Mouse (Mus musculus) kidney, adult 2 months (tissue): Measurements from ENCODE around the gene Bpifb4. TPM values are rescaled to one million over a fixed set of nuclear protein-coding genes. Genes with fewer than 3 reads are reported as not detected.

Experiments
- DNase-seq: peaks from one replicate; pipeline ENCODE4 v3.0.0; 2021
- H3K27ac ChIP-seq: fragments of 200-500 bp; 2 replicates; pipeline ENCODE4 v1.5.1; 2012; ENCODE audit warnings: low read depth, low read length, control low read depth, inconsistent platforms; ENCODE audit not compliant: insufficient read depth
- H3K27me3 ChIP-seq: fragments of 200-500 bp; replicated peaks from 2 replicates; pipeline ENCODE4 v1.6.1; 2012; ENCODE audit warnings: mild to moderate bottlenecking, moderate library complexity, low read length, inconsistent platforms; ENCODE audit not compliant: control insufficient read depth, insufficient read depth
- H3K36me3 ChIP-seq: fragments of 200-500 bp; 2 replicates; pipeline ENCODE4 v1.6.1; 2012; ENCODE audit warnings: mild to moderate bottlenecking, moderate library complexity, low read length, inconsistent platforms; ENCODE audit not compliant: control insufficient read depth, insufficient read depth
- H3K4me1 ChIP-seq: fragments of 200-500 bp; 2 replicates; pipeline ENCODE4 v1.6.1; 2011; ENCODE audit warnings: low read length; ENCODE audit not compliant: control insufficient read depth, insufficient read depth
- H3K4me3 ChIP-seq: fragments of 200-500 bp; 2 replicates; pipeline ENCODE4 v1.5.1; 2011; ENCODE audit warnings: mild to moderate bottlenecking, low read depth, low read length, control low read depth; ENCODE audit not compliant: insufficient read depth
- CTCF ChIP-seq: fragments of 200-500 bp; conservative IDR thresholded peaks from 2 replicates; pipeline ENCODE4 v1.5.1; 2011; ENCODE audit warnings: low read depth, mild to moderate bottlenecking, control low read depth, low read length, moderate library complexity, mixed read lengths; ENCODE audit not compliant: insufficient read depth, insufficient read length
- POLR2A ChIP-seq: fragments of 200-500 bp; IDR thresholded peaks from one replicate; pipeline ENCODE4 v1.6.1; 2011; ENCODE audit warnings: low read depth, low read length, control low read depth
- WGBS: fragments of 180-500 bp; shearing (Covaris S2); methylation state at CpG from one replicate; pipeline ENCODE4 v1.1.7; 2018; 5-methylcytosine and 5-hydroxymethylcytosine counted together
- polyA plus RNA-seq: library from polyadenylated mRNA; depleted of rRNA; stranded (reverse); fragments of >200 nt; gene quantifications from 2 replicates; pipeline ENCODE4 v1.2.3, GENCODE M21; 2012; rRNA removed

Gene Bpifb4
- polyA plus RNA-seq: not detected in 2 replicates

DNA sequence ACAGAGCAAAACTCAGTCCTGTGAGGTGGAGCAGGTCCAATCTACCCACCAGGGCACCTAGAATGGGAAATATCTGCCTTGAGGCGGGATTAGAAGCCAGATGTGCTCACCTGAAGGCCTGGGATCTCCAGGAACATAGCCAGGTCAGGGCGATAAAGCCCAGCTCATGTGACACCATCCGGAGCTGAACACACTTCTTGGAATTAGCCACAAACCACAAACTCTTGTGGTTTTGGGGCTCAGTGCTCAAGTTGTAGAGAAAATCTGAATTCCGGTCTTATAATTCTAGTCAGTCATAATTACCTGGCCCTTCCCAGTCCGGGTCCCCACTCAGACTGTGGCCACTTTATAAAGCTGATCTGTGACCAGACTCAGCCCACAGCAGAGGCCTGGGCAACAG, at the start of gene Bpifb4:
Bpifb4 (plus strand) TSS at position 370 of the 400 bp plus-strand sequence.
- Histone ChIP-seq H3K27me3 (no peaks in the 10 kb centered on the region), H3K4me3 (no peak within 1 kb of the TSS), H3K4me1 (no peaks in the 10 kb centered on the region), H3K27ac (no peak within 1 kb of the TSS), H3K36me3 (no peaks in the 10 kb centered on the region)
- no peak for DNase-seq
- TF ChIP-seq CTCF (no peak), POLR2A (no peak)
- WGBS: 81% methylated on average over 5 of the region's 5 CpGs

DNA sequence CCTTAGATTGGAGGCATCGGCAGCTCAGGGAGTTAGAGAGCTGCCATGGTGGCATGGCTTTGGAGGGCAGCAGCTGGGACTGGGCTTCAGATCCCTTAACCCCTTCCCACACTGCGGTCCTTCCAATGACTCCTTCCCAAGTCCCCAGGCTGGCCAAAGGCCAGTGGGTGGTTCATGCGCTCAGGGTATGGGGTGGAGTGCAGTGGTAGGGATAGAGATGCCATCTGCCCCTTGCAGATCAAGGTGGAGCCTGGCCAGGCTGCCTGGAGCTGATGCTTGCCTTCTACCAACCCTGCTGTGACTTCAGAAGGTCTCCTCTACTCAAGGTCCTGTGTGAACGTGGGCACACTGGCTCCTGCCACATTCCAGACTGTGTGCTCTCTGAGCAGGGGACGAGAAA, 38.9 kb upstream of the Bpifb4 start:
- Histone ChIP-seq H3K4me3 (no peak overlapping the region), H3K36me3 (no peaks in the 10 kb centered on the region), H3K4me1 (no peaks in the 10 kb centered on the region), H3K27me3 (no peaks in the 10 kb centered on the region), H3K27ac (no peak overlapping the region)
- DNase-seq: no peak
- TF ChIP-seq POLR2A (no peak), CTCF (no peak)
- 82% methylated on average over 5 of the region's 5 CpGs for WGBS

DNA sequence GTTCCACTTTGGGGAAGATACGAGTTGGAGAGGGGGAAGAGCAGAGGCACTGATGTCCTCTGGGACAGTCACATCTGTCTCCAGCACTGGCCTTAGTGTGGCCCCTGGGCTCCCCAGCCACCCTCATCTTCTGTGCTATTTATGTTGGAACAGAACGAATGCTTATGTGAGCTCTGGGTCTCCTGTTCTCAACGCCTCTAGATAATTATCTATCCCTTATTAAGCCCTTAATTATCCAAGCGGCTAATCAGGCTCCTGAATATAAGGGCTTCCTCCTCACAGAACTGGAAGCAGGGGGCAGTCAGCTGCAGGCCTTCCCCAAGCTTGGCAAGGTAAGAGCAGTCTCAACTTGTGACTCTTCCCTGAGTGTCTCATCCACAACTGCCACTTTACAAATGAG, 37.9 kb upstream of the Bpifb4 start, which contains the start of gene Bpifb6:
Bpifb6 (plus strand) TSS at position 301 of the 400 bp plus-strand sequence.
- DNase-seq: no peak
- no peaks in the 10 kb centered on the region for H3K36me3 ChIP-seq
- H3K27me3 ChIP-seq: no peaks in the 10 kb centered on the region
- no peaks in the 10 kb centered on the region for H3K4me1 ChIP-seq
- WGBS: 58% methylated on average over 4 of the region's 4 CpGs
- H3K4me3 ChIP-seq: no peak within 1 kb of the TSS
- TF ChIP-seq CTCF (no peak), POLR2A (no peak)
- no peak within 1 kb of the TSS for H3K27ac ChIP-seq

DNA sequence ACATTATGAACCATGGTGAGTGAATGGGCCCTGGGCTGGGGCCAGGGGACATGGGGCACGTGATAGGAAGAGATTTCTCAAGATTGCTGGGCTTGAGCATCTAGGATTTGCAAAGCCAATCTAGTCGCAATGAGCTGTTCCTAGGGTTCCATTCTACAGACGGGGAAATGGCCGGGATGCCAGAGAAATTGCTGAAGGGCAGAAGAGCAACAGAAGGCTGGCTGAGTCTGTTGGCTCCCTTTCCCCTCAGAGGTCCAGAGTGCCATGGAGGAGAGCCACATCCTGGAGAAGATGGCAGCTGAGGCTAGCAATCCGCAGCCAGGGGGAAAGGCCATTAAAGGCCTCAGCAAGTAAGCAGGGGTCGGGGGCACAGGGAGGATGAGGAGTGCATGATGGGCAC, 35.3 kb upstream of the Bpifb4 start:
- 83% methylated on average over 6 of the region's 6 CpGs for WGBS
- H3K27ac ChIP-seq: no peak overlapping the region
- no peaks in the 10 kb centered on the region for H3K4me1 ChIP-seq
- no peak for TF ChIP-seq CTCF
- no peak for TF ChIP-seq POLR2A
- DNase-seq: no peak
- H3K36me3 ChIP-seq: no peaks in the 10 kb centered on the region
- H3K4me3 ChIP-seq: no peak overlapping the region
- H3K27me3 ChIP-seq: no peaks in the 10 kb centered on the region

DNA sequence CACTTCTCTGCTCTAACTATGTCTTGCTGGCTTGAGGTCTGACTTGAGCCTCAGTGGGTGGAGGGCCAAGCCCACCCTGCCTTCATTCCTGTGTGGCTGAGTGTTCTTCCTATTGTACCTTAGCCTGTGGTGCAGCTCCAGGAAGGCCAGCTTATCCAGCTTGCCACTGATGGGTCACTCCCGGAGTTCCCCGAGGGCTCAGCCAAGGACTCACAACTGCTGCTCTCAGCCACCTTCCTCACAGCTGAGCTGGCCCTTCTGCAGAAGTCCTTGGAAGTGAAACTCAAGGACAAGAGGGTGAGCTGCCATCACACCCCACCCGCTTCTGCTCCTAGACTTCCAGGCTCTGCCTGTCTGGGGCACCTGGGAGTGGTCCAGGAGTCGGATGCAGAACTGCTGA, 31.4 kb upstream of the Bpifb4 start:
- 89% methylated on average over 4 of the region's 4 CpGs for WGBS
- no peak overlapping the region for H3K27ac ChIP-seq
- H3K4me1 ChIP-seq: no peaks in the 10 kb centered on the region
- no peak overlapping the region for H3K4me3 ChIP-seq
- TF ChIP-seq POLR2A: no peak
- no peak for TF ChIP-seq CTCF
- DNase-seq: no peak
- no peaks in the 10 kb centered on the region for H3K36me3 ChIP-seq
- H3K27me3 ChIP-seq: no peaks in the 10 kb centered on the region

DNA sequence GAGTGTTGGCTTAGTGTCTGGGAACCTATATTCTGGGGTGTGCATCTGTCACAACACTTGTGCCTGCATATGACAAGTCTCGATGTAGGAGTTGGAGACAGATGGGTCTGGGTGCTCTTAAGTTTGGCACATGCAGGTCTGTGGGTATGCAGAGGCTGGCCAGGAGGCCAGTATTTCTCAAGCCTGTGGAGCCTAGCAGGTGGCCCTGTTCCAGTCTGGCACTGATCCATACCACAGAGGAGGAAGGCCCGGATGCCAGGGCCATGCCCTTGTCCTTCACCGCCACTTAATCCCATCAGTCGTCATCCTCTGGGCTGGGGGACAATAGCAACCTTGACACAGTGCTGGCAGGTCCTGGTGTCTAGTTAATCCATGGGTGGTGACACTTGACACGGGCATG, 23.9 kb upstream of the Bpifb4 start:
- no peaks in the 10 kb centered on the region for H3K27me3 ChIP-seq
- TF ChIP-seq CTCF (no peak), POLR2A (no peak)
- DNase-seq: peak; percentile 8
- 42% methylated on average over 5 of the region's 5 CpGs for WGBS
- no peak overlapping the region for H3K27ac ChIP-seq
- no peaks in the 10 kb centered on the region for H3K36me3 ChIP-seq
- no peaks in the 10 kb centered on the region for H3K4me1 ChIP-seq
- H3K4me3 ChIP-seq: no peak overlapping the region

DNA sequence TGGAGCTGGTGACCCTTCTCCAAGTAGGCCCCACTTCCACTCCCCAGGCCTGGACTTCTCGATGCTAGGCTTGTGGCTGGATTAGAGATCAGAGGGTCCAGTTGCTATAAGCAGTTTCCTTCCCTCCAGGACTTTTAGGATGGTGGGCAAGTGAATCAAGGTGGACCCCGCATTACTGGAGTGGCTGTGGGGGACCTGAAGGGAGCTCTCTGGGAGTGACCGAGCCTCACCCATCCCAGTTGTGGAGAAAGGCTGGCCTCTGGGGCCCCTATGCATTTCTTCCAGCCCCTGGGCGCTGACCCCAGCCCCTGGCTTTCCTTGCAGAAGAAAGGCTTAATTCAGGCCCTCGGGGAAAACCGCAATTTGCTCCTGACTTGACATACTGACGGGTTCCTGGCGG, 20.1 kb upstream of the Bpifb4 start, which contains the start of gene Bpifb3:
Bpifb3 (plus strand) TSS at position 301 of the 400 bp plus-strand sequence.
- no peaks in the 10 kb centered on the region for H3K27me3 ChIP-seq
- WGBS: 73% methylated on average over 8 of the region's 8 CpGs
- no peak within 1 kb of the TSS for H3K27ac ChIP-seq
- H3K4me1 ChIP-seq: no peaks in the 10 kb centered on the region
- TF ChIP-seq POLR2A: no peak
- TF ChIP-seq CTCF: no peak
- DNase-seq: no peak
- H3K36me3 ChIP-seq: no peaks in the 10 kb centered on the region
- H3K4me3 ChIP-seq: no peak within 1 kb of the TSS

DNA sequence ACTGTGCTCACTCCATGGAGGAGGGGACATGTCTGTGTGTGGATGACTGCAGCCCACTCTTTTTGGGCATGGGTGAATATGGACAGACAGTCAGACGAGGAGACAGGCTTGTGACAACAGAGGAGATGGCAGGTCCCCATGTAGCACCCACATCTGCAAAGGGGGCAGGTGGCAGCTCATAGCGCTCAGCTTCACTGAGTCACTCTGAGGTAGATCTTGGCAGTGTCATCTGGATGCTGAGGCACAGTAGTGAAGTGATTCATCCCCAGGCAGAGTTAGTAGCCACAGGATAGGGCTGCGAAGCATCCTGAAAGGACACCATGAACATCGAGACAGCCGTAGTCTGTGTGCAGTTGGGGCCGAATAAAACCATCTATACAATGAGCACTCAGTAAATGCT, 16.8 kb upstream of the Bpifb4 start:
- 84% methylated on average over 6 of the region's 6 CpGs for WGBS
- Histone ChIP-seq H3K4me3 (no peak overlapping the region), H3K27ac (no peak overlapping the region), H3K36me3 (no peaks in the 10 kb centered on the region), H3K27me3 (no peaks in the 10 kb centered on the region), H3K4me1 (no peaks in the 10 kb centered on the region)
- TF ChIP-seq CTCF (no peak), POLR2A (no peak)
- no peak for DNase-seq
